ENCODE assay signal across 30 mouse cellular contexts in genomic region chr2:94963520-94963919, GRCm38 (mm10).
DNase-seq lines count a peak whose midpoint lies in the region; ATAC-seq lines count a peak whose summit lies in the region.
"Had no signal": no experiment of that assay in that cellular context is flagged by ENCODE, and none has a peak within 500 bp of the region (broad histone marks: within the 10 kb centered on the region; RNA-seq: fewer than 3 reads in every experiment).

No protein-coding gene starts in this region.

- DNase-seq in forebrain, embryonic 10.5 days (ENCODE audit: extremely low spot score, low spot score): no peak
- peak; percentile 37 to 57 for DNase-seq in right cerebral cortex, postnatal 10 days (ENCODE audit: low spot score in 2 of 2)
- no peak for DNase-seq in right cerebral cortex, adult 2 months (ENCODE audit: low spot score in 2 of 2)
- DNase-seq in lung, postnatal 36 days: no peak
- DNase-seq in kidney, postnatal 10 days: no peak
- DNase-seq: adrenal gland, postnatal 14 days; cerebellum, adult 2 months; cerebellum, postnatal 36 days; gastrocnemius, adult 2 months; gastrocnemius, postnatal 36 days; heart, adult 18-20 months; heart, postnatal 36 days; kidney, adult 9 months; kidney, postnatal 25 days; lung, embryonic 14.5 days; lung, postnatal 14 days; right cerebral cortex, postnatal 25 days; spleen, adult 18-20 months; thymus, postnatal 14 days had no signal

- no peaks in the 10 kb centered on the region for H3K36me3 ChIP-seq in forebrain, embryonic 15.5 days
- no peaks in the 10 kb centered on the region for H3K36me3 ChIP-seq in forebrain, embryonic 10.5 days (replicated peaks)
- H3K36me3 ChIP-seq in forebrain, embryonic 16.5 days (ENCODE audit: control insufficient read depth, insufficient read depth): no peaks in the 10 kb centered on the region
- H3K36me3 ChIP-seq: hindbrain, embryonic 13.5 days; limb, embryonic 12.5 days; liver, embryonic 15.5 days; midbrain, embryonic 10.5 days; neural tube, embryonic 13.5 days had no signal

- no peaks in the 10 kb centered on the region for H3K9me3 ChIP-seq in forebrain, embryonic 15.5 days
- H3K9me3 ChIP-seq in forebrain, embryonic 10.5 days: no peaks in the 10 kb centered on the region
- H3K9me3 ChIP-seq in forebrain, embryonic 16.5 days (ENCODE audit: control insufficient read depth, low read length): no peaks in the 10 kb centered on the region
- H3K9me3 ChIP-seq: hindbrain, embryonic 13.5 days; limb, embryonic 12.5 days; liver, embryonic 15.5 days; midbrain, embryonic 10.5 days; neural tube, embryonic 13.5 days had no signal

- H3K27me3 ChIP-seq in forebrain, embryonic 15.5 days: no peaks in the 10 kb centered on the region
- H3K27me3 ChIP-seq in forebrain, embryonic 10.5 days (ENCODE audit: poor library complexity, severe bottlenecking): no peaks in the 10 kb centered on the region
- H3K27me3 ChIP-seq in forebrain, embryonic 16.5 days (replicated peaks; ENCODE audit: control insufficient read depth, insufficient read depth, low read length): no peaks in the 10 kb centered on the region
- H3K27me3 ChIP-seq: hindbrain, embryonic 13.5 days; limb, embryonic 12.5 days; liver, embryonic 15.5 days; neural tube, embryonic 13.5 days had no signal

- no peak overlapping the region for H3K4me3 ChIP-seq in forebrain, embryonic 15.5 days
- no peak overlapping the region for H3K4me3 ChIP-seq in forebrain, embryonic 10.5 days
- H3K4me3 ChIP-seq in forebrain, embryonic 16.5 days (replicated peaks; ENCODE audit: low read length): no peak overlapping the region
- H3K4me3 ChIP-seq: gastrocnemius, adult 2 months; hindbrain, embryonic 13.5 days; limb, embryonic 12.5 days; liver, embryonic 15.5 days; midbrain, embryonic 10.5 days; myocyte; neural tube, embryonic 13.5 days had no signal

- no peaks in the 10 kb centered on the region for H3K4me1 ChIP-seq in forebrain, embryonic 15.5 days
- H3K4me1 ChIP-seq in forebrain, embryonic 10.5 days: no peaks in the 10 kb centered on the region
- H3K4me1 ChIP-seq in forebrain, embryonic 16.5 days (replicated peaks; ENCODE audit: control insufficient read depth, insufficient read depth, low read length): no peaks in the 10 kb centered on the region; the same call in 1 of the 2 replicates
- H3K4me1 ChIP-seq: hindbrain, embryonic 13.5 days; limb, embryonic 12.5 days; liver, embryonic 15.5 days; midbrain, embryonic 10.5 days; neural tube, embryonic 13.5 days had no signal

- H3K4me2 ChIP-seq in forebrain, embryonic 15.5 days (replicated peaks): no peak overlapping the region
- no peak overlapping the region for H3K4me2 ChIP-seq in forebrain, embryonic 16.5 days (ENCODE audit: low read length)
- H3K4me2 ChIP-seq: heart, embryonic 11.5 days; hindbrain, embryonic 13.5 days; limb, embryonic 12.5 days; liver, embryonic 15.5 days; lung, embryonic 14.5 days; neural tube, embryonic 13.5 days had no signal

- no peak overlapping the region for H3K9ac ChIP-seq in forebrain, embryonic 15.5 days (replicated peaks)
- H3K9ac ChIP-seq in forebrain, embryonic 16.5 days (replicated peaks; ENCODE audit: low read depth, low read length): no peak overlapping the region
- H3K9ac ChIP-seq: hindbrain, embryonic 13.5 days; limb, embryonic 12.5 days; liver, embryonic 15.5 days; lung, embryonic 14.5 days; neural tube, embryonic 13.5 days had no signal

- ATAC-seq in forebrain, embryonic 15.5 days (replicated peaks): peak; percentile 64; the same call in 1 of the 2 replicates
- peak; percentile 90 for ATAC-seq in forebrain, embryonic 16.5 days
- ATAC-seq: CD4-positive, CD25-positive, alpha-beta regulatory T cell, adult 4 months; intestine, embryonic 16.5 days had no signal

- H3K27ac ChIP-seq in forebrain, embryonic 15.5 days (replicated peaks): no peak overlapping the region
- H3K27ac ChIP-seq in forebrain, embryonic 10.5 days: no peak overlapping the region
- no peak overlapping the region for H3K27ac ChIP-seq in forebrain, embryonic 16.5 days (ENCODE audit: low read length)
- H3K27ac ChIP-seq: gastrocnemius, adult 2 months; hindbrain, embryonic 13.5 days; limb, embryonic 12.5 days; liver, embryonic 15.5 days; midbrain, embryonic 10.5 days; neural tube, embryonic 13.5 days had no signal

Comparison
In these comparisons a context has a peak if more than half of its experiments do, and no peak if none do; other contexts are left out.
1. DNase-seq: peak in right cerebral cortex, postnatal 10 days (2 of 2); none in forebrain, embryonic 10.5 days (single experiment), right cerebral cortex, adult 2 months (0 of 2), lung, postnatal 36 days (single experiment) and kidney, postnatal 10 days (single experiment).